Mouse (Mus musculus): ENCODE data around the gene Akt2. TPM values are rescaled to one million over a fixed set of nuclear protein-coding genes. Genes with fewer than 3 reads are reported as not detected.

Gene Akt2
- total and polyA plus RNA-seq, 3 experiments, result 134 to 219 (median 181) TPM

- Histone ChIP-seq H3K4me3 (no peak overlapping the region), H3K4me1 (ENCODE audit: control insufficient read depth, insufficient read depth, low read length) (no peaks in the 10 kb centered on the region; the same call in 1 of the 2 replicates), H3K36me3 (ENCODE audit: control insufficient read depth, insufficient read depth, low read length) (no peaks in the 10 kb centered on the region), H3K27ac (no peak overlapping the region), H3K27me3 (ENCODE audit: control insufficient read depth, insufficient read depth, low read length) (no peaks in the 10 kb centered on the region), H3K9ac (ENCODE audit: low read depth, low read length) (no peak overlapping the region), H3K79me2 (replicated peaks; ENCODE audit: control insufficient read depth, insufficient read depth, low read length) (no peaks in the 10 kb centered on the region)
- TF ChIP-seq CTCF (IDR thresholded peaks at IDR 0.05) (no peak), POLR2A (IDR thresholded peaks at IDR 0.05; ENCODE audit: insufficient read depth, low read depth, low read length) (no peak), EP300 (IDR thresholded peaks at IDR 0.05; ENCODE audit: insufficient read depth, low read depth, low read length) (no peak)
- intact Hi-C loops (cut with DNase I), result no loop called here
- DNase-seq, result peak in 1 of 2 experiments; percentile 28
- WGBS, result 48% methylated on average over 12 of the region's 12 CpGs
Observed at GRCm38 (mm10) chr7:27544675-27545370, 46.5 kb upstream of the Akt2 start.

DNA sequence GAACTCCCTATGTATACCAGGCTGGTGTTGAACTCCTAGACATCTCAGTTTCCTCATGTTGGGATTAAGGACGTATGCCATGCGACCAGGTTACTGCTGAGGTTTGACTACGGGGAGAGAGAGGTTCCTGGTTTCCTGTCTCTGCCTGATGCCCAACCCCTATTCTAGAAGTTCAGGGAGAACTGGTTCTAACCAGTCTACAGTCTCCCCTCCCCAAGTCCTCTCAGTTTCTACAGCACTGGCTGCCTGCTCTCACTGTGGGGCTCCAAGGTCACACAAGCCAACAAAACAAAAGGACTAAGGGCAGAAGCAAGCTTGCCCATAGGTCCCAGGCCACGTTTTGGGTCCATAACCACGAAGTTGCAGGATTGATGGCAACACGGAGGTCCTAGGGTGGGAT is 41.8 kb upstream of the Akt2 start:
- 70% methylated on average over 6 of the region's 6 CpGs for WGBS
- no peaks in the 10 kb centered on the region; the same call in 1 of the 2 replicates for H3K4me1 ChIP-seq (ENCODE audit: control insufficient read depth, insufficient read depth, low read length)
- no peaks in the 10 kb centered on the region for H3K36me3 ChIP-seq (ENCODE audit: control insufficient read depth, insufficient read depth, low read length)
- H3K9ac ChIP-seq (ENCODE audit: low read depth, low read length), result no peak overlapping the region
- H3K79me2 ChIP-seq (replicated peaks; ENCODE audit: control insufficient read depth, insufficient read depth, low read length), result no peaks in the 10 kb centered on the region
- H3K27me3 ChIP-seq (ENCODE audit: control insufficient read depth, insufficient read depth, low read length), result no peaks in the 10 kb centered on the region
- H3K27ac ChIP-seq, result no peak overlapping the region
- TF ChIP-seq POLR2A (IDR thresholded peaks at IDR 0.05; ENCODE audit: insufficient read depth, low read depth, low read length) (no peak), CTCF (IDR thresholded peaks at IDR 0.05) (no peak), EP300 (IDR thresholded peaks at IDR 0.05; ENCODE audit: insufficient read depth, low read depth, low read length) (no peak)
- DNase-seq, result no peak
- intact Hi-C loops (cut with DNase I), result no loop called here
- no peak overlapping the region for H3K4me3 ChIP-seq

DNA sequence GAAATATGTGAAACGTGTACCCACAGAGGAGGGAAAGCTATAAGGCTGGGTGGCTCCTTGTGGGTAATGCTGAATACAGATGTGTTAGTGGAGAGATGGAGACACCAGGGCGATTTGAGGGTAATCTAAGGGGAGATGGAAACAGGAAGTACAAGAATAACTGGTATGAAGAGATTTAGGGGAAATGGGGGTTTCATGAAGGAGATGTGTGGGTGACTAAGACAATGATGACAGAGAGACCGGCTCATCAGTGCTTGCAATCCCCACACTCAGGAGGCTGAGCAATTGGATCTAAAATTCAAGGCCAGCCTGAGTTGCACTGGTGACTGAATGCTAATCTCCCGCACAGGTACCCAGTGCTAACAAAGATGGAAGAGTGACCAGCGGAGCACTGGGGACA is 39.3 kb upstream of the Akt2 start:
- Histone ChIP-seq H3K9ac (ENCODE audit: low read depth, low read length) (no peak overlapping the region), H3K27me3 (ENCODE audit: control insufficient read depth, insufficient read depth, low read length) (no peaks in the 10 kb centered on the region), H3K79me2 (replicated peaks; ENCODE audit: control insufficient read depth, insufficient read depth, low read length) (no peaks in the 10 kb centered on the region), H3K4me3 (no peak overlapping the region), H3K36me3 (ENCODE audit: control insufficient read depth, insufficient read depth, low read length) (no peaks in the 10 kb centered on the region), H3K4me1 (ENCODE audit: control insufficient read depth, insufficient read depth, low read length) (no peaks in the 10 kb centered on the region), H3K27ac (peak overlapping the region; percentile 75)
- DNase-seq, result no peak
- TF ChIP-seq EP300 (IDR thresholded peaks at IDR 0.05; ENCODE audit: insufficient read depth, low read depth, low read length) (no peak), CTCF (IDR thresholded peaks at IDR 0.05) (no peak), POLR2A (IDR thresholded peaks at IDR 0.05; ENCODE audit: insufficient read depth, low read depth, low read length) (no peak)
- WGBS, result 49% methylated on average over 5 of the region's 5 CpGs
- intact Hi-C loops (cut with DNase I), result no loop called here

DNA sequence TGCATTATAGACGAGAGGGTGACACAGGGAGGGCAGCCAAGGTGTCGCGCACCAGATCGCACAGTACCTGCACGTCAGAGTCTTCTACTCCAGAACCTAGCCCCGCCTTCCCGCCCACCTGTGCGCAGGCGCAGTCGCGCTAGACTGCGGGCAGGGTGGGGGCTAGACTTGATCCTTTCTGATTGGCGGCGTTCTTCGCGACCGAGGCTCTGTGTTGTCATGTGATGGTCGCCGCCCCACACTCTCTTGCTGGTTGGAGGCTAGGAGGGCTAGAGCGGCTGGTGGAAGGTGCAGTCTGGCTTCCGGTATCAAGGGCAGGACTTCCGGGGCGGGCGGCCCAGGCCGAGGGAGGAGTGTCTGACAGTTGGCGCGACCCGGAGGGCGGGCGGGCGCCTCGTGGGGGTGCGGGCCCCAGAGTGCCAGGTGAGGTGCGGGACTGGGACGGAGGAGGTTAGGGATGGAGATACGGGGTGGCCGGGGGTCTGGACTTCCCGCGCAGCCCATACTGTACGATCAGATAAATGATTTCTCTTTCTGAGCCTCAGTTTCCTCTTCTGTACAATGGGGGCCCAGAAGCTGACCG is 38.3 kb upstream of the Akt2 start, which contains the start of the genes Pld3 and 2310022A10Rik:
Gene Pld3 (minus strand): TSS at position 288 of the 583 bp plus-strand sequence.
Gene 2310022A10Rik (plus strand): TSS at position 303 of the 583 bp plus-strand sequence.
- peak within 1 kb of the TSS; percentile 94 for H3K4me3 ChIP-seq
- WGBS, result under 1% methylated on average over 40 of the region's 41 CpGs
- H3K9ac ChIP-seq (ENCODE audit: low read depth, low read length), result peak within 1 kb of the TSS; percentile 64
- no peaks in the 10 kb centered on the region for H3K79me2 ChIP-seq (replicated peaks; ENCODE audit: control insufficient read depth, insufficient read depth, low read length)
- H3K4me1 ChIP-seq (ENCODE audit: control insufficient read depth, insufficient read depth, low read length), result no peaks in the 10 kb centered on the region
- peak within 1 kb of the TSS; percentile 75 for H3K27ac ChIP-seq
- no peaks in the 10 kb centered on the region for H3K27me3 ChIP-seq (ENCODE audit: control insufficient read depth, insufficient read depth, low read length)
- H3K36me3 ChIP-seq (ENCODE audit: control insufficient read depth, insufficient read depth, low read length), result no peaks in the 10 kb centered on the region
- intact Hi-C loops (cut with DNase I), result no loop called here
- DNase-seq, result peak; percentile 93 to 96
- no peak for TF ChIP-seq CTCF (IDR thresholded peaks at IDR 0.05)
- TF ChIP-seq EP300 (IDR thresholded peaks at IDR 0.05; ENCODE audit: insufficient read depth, low read depth, low read length), result peak; percentile 75; the same call in 1 of the 2 replicates
- TF ChIP-seq POLR2A (IDR thresholded peaks at IDR 0.05; ENCODE audit: insufficient read depth, low read depth, low read length), result peak; percentile 62; the same call in 1 of the 2 replicates

DNA sequence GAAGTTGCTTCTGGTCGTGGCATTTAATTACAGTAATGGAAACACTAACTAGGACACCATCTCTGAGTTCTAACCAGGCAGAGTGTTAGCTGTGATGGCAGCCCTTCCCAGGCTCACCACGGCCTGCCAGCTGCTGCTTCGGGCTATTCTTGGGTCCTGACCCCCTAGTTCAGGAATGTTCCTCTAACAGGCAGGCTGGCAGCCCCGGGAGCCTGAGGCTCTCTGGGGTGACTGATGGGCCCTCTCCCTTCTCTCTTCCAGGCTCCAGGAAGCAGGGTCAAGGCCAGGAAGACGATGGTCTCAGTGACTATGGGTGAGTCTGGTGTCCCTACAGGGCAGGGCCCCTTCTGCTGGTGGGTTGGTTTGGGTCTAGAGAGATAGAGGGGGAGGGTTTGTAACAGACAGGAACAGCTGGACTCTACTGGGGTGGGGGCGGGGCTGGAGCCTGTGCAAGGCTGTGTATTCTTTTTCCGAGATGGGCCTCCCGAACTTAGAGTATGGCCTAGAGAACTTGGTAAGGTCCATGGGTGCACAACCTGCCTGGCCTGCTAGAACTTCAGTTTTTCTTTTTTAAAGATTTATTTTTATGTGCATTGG is 31.0 kb upstream of the Akt2 start:
- DNase-seq, result peak; percentile 54 to 73
- Histone ChIP-seq H3K4me3 (peak overlapping the region; percentile 35), H3K79me2 (replicated peaks; ENCODE audit: control insufficient read depth, insufficient read depth, low read length) (no peaks in the 10 kb centered on the region; the same call in 1 of the 2 replicates), H3K27me3 (ENCODE audit: control insufficient read depth, insufficient read depth, low read length) (no peaks in the 10 kb centered on the region), H3K9ac (ENCODE audit: low read depth, low read length) (peak overlapping the region; percentile 63), H3K4me1 (ENCODE audit: control insufficient read depth, insufficient read depth, low read length) (peaks cover 1% of the 10 kb centered on the region; the same call in 1 of the 2 replicates), H3K36me3 (ENCODE audit: control insufficient read depth, insufficient read depth, low read length) (no peaks in the 10 kb centered on the region), H3K27ac (peak overlapping the region; percentile 89)
- intact Hi-C loops (cut with DNase I), result no loop called here
- TF ChIP-seq POLR2A (IDR thresholded peaks at IDR 0.05; ENCODE audit: insufficient read depth, low read depth, low read length) (peak; percentile 49), EP300 (IDR thresholded peaks at IDR 0.05; ENCODE audit: insufficient read depth, low read depth, low read length) (0 out of 2 replicates have a peak, but pooled peaks have one; percentile 28), CTCF (IDR thresholded peaks at IDR 0.05) (no peak)
- WGBS, result 34% methylated on average over 8 of the region's 8 CpGs

Data from heart, adult 2 months (tissue).